Mouse (Mus musculus) T-helper 2 cell (primary cell): ENCODE results near the gene Mllt10.

Experiments used
- in situ Hi-C: fragments of 300-600 bp; cut with MboI, MseI; formaldehyde crosslinking; loops from one replicate; pipeline ENCODE4 v1.15.1; 2025; ENCODE audit warnings: high pct_unique_total_duplicates

Mllt10 gene

GRCm38 (mm10) chr2:18033166-18034108, 21.6 kb upstream of the Mllt10 start:
- in situ Hi-C loops: no loop called here

- in situ Hi-C loops: no loop called here
Measured at GRCm38 (mm10) chr2:18034371-18035250, 20.4 kb upstream of the Mllt10 start.

GRCm38 (mm10) chr2:18037491-18037890, 17.5 kb upstream of the Mllt10 start, which contains the start of gene A930004D18Rik:
Gene A930004D18Rik, minus strand, starts transcription at chr2:18037737.
- in situ Hi-C loops: no loop called here

- in situ Hi-C loops: no loop called here
Measured at GRCm38 (mm10) chr2:18038141-18038752, 16.8 kb upstream of the Mllt10 start.

GRCm38 (mm10) chr2:18038895-18039371, 16.1 kb upstream of the Mllt10 start:
- in situ Hi-C loops: no loop called here

GRCm38 (mm10) chr2:18039566-18040290, 15.3 kb upstream of the Mllt10 start:
- in situ Hi-C loops: loop anchor here (10.0 kb wide), 1 partner anchor 655 kb away; the partner anchor contains the start of gene Spag6

- in situ Hi-C loops: loop anchor here (10.0 kb wide), 1 partner anchor 654 kb away; the partner anchor contains the start of gene Spag6
Measured at GRCm38 (mm10) chr2:18040347-18041160, 14.5 kb upstream of the Mllt10 start.

GRCm38 (mm10) chr2:18041199-18041885, 13.7 kb upstream of the Mllt10 start:
- in situ Hi-C loops: loop anchor here (10.0 kb wide), 1 partner anchor 653 kb away; the partner anchor contains the start of gene Spag6

GRCm38 (mm10) chr2:18045143-18045780, 9.8 kb upstream of the Mllt10 start:
- in situ Hi-C loops: loop anchor here (10.0 kb wide), 1 partner anchor 650 kb away; the partner anchor contains the start of gene Spag6

- in situ Hi-C loops: loop anchor here (10.0 kb wide), 1 partner anchor 649 kb away; the partner anchor contains the start of gene Spag6
Measured at GRCm38 (mm10) chr2:18045781-18046181, 9.3 kb upstream of the Mllt10 start.

- in situ Hi-C loops: loop anchor here (10.0 kb wide), 1 partner anchor 649 kb away; the partner anchor contains the start of gene Spag6
Measured at GRCm38 (mm10) chr2:18046186-18046585, 8.9 kb upstream of the Mllt10 start.

GRCm38 (mm10) chr2:18046758-18047645, 8.0 kb upstream of the Mllt10 start:
- in situ Hi-C loops: loop anchor here (10.0 kb wide), 1 partner anchor 648 kb away; the partner anchor contains the start of gene Spag6

- in situ Hi-C loops: loop anchor here (10.0 kb wide), 1 partner anchor 647 kb away; the partner anchor contains the start of gene Spag6
Measured at GRCm38 (mm10) chr2:18047646-18048452, 7.2 kb upstream of the Mllt10 start.

- in situ Hi-C loops: loop anchor here (10.0 kb wide), 1 partner anchor 646 kb away; the partner anchor contains the start of gene Spag6
Measured at GRCm38 (mm10) chr2:18048453-18049075, 6.5 kb upstream of the Mllt10 start, which contains the start of gene Skida1. Gene Skida1, minus strand, starts transcription at chr2:18049051.

GRCm38 (mm10) chr2:18049279-18049821, 5.7 kb upstream of the Mllt10 start:
- in situ Hi-C loops: loop anchor here (10.0 kb wide), 1 partner anchor 645 kb away; the partner anchor contains the start of gene Spag6
